Mouse (Mus musculus) embryonic facial prominence, embryonic 11.5 days (tissue): ENCODE data around the gene Slc22a5. TPM values are rescaled to one million over a fixed set of nuclear protein-coding genes. Genes with fewer than 3 reads are reported as not detected.

Experiments
- ATAC-seq: fragments of 200-750 bp; cut with Nextera tagmentation; replicated peaks from 2 replicates; pipeline ENCODE4 v1.8.0; 2017; ENCODE audit warnings: low read depth; ENCODE audit not compliant: insufficient number of reproducible peaks, low FRiP score, low TSS enrichment
- DNase-seq: peaks from one replicate; pipeline ENCODE4 v3.0.0-alpha.2; 2015; ENCODE audit warnings: low spot score
- H3K27ac ChIP-seq: fragments of 300-500 bp; sonication (generic); replicated peaks from 2 replicates; pipeline ENCODE4 v1.5.1; 2014; ENCODE audit warnings: mild to moderate bottlenecking, low read depth, low read length, control low read depth
- H3K27me3 ChIP-seq: fragments of 300-500 bp; sonication (generic); 2 replicates; pipeline ENCODE4 v1.6.1; 2014; ENCODE audit warnings: mild to moderate bottlenecking, low read length, moderate library complexity, mixed read lengths; ENCODE audit not compliant: control insufficient read depth, insufficient read depth
- H3K36me3 ChIP-seq: fragments of 300-500 bp; sonication (generic); replicated peaks from 2 replicates; pipeline ENCODE4 v1.6.1; 2014; ENCODE audit warnings: low read depth, mild to moderate bottlenecking, low read length, moderate library complexity, mixed read lengths; ENCODE audit not compliant: control insufficient read depth, insufficient read depth
- H3K4me1 ChIP-seq: fragments of 300-500 bp; sonication (generic); 2 replicates; pipeline ENCODE4 v1.6.1; 2014; ENCODE audit warnings: low read length, mixed read lengths; ENCODE audit not compliant: control insufficient read depth, insufficient read depth
- H3K4me2 ChIP-seq: fragments of 300-500 bp; sonication (generic); 2 replicates; pipeline ENCODE4 v1.6.1; 2014; ENCODE audit warnings: low read depth, mild to moderate bottlenecking, control low read depth, low read length, moderate library complexity
- H3K4me3 ChIP-seq: fragments of 300-500 bp; sonication (generic); 2 replicates; pipeline ENCODE4 v1.5.1; 2014; ENCODE audit warnings: low read depth, low read length, control low read depth
- H3K9ac ChIP-seq: fragments of 300-500 bp; sonication (generic); replicated peaks from 2 replicates; pipeline ENCODE4 v1.6.1; 2014; ENCODE audit warnings: mild to moderate bottlenecking, control low read depth, low read length
- H3K9me3 ChIP-seq: fragments of 300-500 bp; sonication (generic); replicated peaks from 2 replicates; pipeline ENCODE4 v1.6.1; 2016; ENCODE audit warnings: mild to moderate bottlenecking, low read length, inconsistent platforms, mixed read lengths; ENCODE audit not compliant: control insufficient read depth
- WGBS: fragments of 180-500 bp; shearing (Covaris S2); extraction: QIAGEN DNeasy Blood & Tissue Kit; methylation state at CpG from one replicate; pipeline ENCODE4 v1.1.7; 2014; 5-methylcytosine and 5-hydroxymethylcytosine counted together
- polyA plus RNA-seq: library from polyadenylated mRNA; unstranded; fragments of >200 nt; fragmentation: Nextera tagmentation; extraction: Ambion mirVana; gene quantifications from 2 replicates; pipeline ENCODE4 v1.2.1, GENCODE M21; 2014

Gene Slc22a5
- polyA plus RNA-seq, 1 experiment from 2014 or later: 8.4 TPM

DNA sequence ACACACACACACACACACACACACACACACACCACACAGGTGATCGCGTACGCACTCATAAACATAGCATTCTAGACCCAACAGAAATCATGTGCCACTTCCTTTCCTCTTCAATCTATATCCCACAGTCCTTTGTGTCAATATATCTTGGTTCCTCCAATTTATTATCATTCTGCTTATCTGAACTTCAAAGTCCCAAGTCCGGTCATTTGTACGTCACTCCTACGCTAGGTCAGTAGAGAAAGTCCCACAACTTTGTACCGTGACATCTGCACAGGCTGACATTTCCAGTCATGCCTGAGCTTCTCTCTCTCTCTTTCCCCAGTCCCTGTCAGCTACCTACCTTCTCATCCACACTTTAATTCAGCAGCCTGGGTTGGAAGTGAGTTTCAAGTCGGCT, 17.2 kb upstream of the Slc22a5 start:
- DNase-seq (no peak), ATAC-seq (no peak)
- Histone ChIP-seq H3K27ac (no peak overlapping the region), H3K27me3 (no peaks in the 10 kb centered on the region), H3K9ac (no peak overlapping the region), H3K4me3 (no peak overlapping the region), H3K36me3 (no peaks in the 10 kb centered on the region), H3K9me3 (no peaks in the 10 kb centered on the region), H3K4me1 (peaks cover 3% of the 10 kb centered on the region; the same call in 1 of the 2 replicates), H3K4me2 (no peak overlapping the region)
- 90% methylated on average over 8 of the region's 8 CpGs for WGBS

DNA sequence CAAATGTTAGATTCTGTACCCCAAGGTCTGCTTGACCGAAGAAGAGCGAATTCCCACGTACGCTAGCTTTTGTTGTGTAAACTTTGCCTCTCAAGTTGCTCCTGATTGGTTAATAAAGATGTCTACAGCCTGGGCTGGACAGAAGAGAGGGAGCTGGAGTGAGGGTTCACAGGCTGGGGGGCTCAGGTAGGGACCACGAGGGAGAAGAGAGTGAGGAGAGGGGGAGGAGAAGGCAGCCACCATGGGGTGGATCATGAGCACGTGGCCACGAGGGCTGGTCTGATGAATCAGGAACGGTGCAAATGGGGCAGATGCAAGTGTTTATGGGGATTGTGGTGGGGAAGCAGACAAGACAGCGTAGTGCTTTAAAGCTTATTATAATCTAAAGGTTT, 13.1 kb upstream of the Slc22a5 start:
- H3K4me3 ChIP-seq: no peak overlapping the region
- no peak overlapping the region for H3K4me2 ChIP-seq
- H3K27ac ChIP-seq: no peak overlapping the region
- ATAC-seq (no peak), DNase-seq (no peak)
- no peaks in the 10 kb centered on the region for H3K27me3 ChIP-seq
- no peaks in the 10 kb centered on the region for H3K9me3 ChIP-seq
- H3K4me1 ChIP-seq: peaks cover 3% of the 10 kb centered on the region; the same call in 1 of the 2 replicates
- no peaks in the 10 kb centered on the region for H3K36me3 ChIP-seq
- H3K9ac ChIP-seq: no peak overlapping the region
- 72% methylated on average over 9 of the region's 9 CpGs for WGBS

DNA sequence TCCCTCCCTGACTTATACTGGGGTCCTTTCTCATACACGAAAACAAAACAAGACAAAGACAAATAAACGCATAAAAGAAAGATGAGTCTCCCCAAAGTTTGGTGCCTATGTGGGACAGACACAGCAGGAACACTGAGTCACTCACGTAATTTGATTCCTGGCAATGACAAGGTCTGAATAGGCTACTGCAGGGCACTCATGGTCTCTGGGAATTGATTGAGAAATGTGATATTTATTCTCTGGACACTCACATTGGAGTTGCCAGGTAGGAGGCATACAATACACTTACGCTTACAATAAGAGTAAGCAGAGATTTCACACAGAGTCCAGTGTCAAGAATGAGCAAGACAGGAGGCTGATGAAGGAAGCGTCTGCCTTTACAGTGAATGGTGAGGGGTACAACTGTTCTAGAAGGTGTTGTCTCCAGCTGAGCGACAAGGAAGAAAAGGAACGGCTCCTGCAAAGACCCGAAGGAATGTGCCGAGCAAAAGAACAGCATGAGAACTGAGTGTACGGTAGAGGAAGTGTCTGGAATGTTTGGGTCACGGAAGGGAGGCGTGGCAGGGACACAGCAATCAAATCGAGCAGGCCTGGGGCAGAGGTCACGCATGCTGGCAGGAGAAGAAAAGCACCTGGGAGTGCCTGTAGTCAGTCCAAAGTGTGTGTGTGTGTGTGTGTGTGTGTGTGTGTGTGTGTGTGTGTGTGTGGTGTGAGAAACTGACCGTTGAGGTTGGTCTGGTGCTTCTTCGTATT, 12.5 kb upstream of the Slc22a5 start:
- no peak overlapping the region for H3K27ac ChIP-seq
- DNase-seq: peak; percentile 62
- ATAC-seq: no peak

DNA sequence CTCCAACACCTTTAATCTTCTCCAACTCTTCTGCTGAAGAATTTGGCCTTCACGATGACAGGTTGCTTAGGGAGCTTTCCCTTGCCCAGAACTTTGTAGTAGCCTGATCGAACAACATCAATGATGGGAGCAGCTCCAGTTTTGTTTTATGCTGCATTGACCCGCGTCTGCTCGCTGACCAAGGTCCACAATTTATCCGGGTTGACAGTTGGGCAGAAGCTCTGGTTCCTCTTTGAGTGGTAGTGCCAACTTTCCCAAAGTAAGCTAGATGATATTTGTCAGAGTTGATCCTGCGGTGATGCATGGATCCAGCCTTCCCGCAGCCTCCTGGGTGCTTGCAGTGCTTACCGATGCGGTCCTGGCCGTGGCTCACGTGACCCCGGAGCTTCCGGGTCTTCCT, 11.3 kb upstream of the Slc22a5 start:
- no peak overlapping the region for H3K27ac ChIP-seq
- peaks cover 3% of the 10 kb centered on the region; the same call in 1 of the 2 replicates for H3K4me1 ChIP-seq
- 92% methylated on average over 14 of the region's 14 CpGs for WGBS
- H3K27me3 ChIP-seq: no peaks in the 10 kb centered on the region
- no peaks in the 10 kb centered on the region for H3K36me3 ChIP-seq
- no peaks in the 10 kb centered on the region for H3K9me3 ChIP-seq
- H3K9ac ChIP-seq: no peak overlapping the region
- ATAC-seq: no peak
- DNase-seq: no peak
- H3K4me2 ChIP-seq: no peak overlapping the region
- H3K4me3 ChIP-seq: no peak overlapping the region

More for the DNA sequence above, 12.5 kb upstream of the Slc22a5 start:
- no peak overlapping the region for H3K4me3 ChIP-seq
- no peaks in the 10 kb centered on the region for H3K36me3 ChIP-seq
- H3K9ac ChIP-seq: no peak overlapping the region
- peaks cover 3% of the 10 kb centered on the region; the same call in 1 of the 2 replicates for H3K4me1 ChIP-seq
- no peak overlapping the region for H3K4me2 ChIP-seq
- H3K9me3 ChIP-seq: no peaks in the 10 kb centered on the region
- WGBS: 32% methylated on average over 16 of the region's 16 CpGs
- H3K27me3 ChIP-seq: no peaks in the 10 kb centered on the region

DNA sequence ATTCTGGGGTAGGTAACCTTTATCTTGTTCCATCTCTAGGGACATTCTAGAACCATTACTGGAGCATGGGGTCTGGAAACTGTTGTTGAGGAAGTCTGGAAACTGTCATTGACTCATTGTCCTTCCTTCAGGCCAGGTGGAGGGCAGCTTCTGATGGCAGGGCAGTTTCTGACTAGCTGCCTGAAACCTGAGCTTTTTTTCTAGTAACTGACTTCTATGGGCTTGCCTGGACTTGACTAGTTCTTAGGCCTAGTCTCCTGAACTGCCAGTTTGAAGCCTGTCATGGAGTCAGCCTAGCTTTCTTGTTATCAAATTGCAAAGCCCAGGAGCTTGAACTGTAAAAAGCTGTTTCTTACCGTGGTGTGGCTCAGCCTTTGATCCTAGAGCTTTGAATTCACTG, 9.5 kb upstream of the Slc22a5 start:
- Histone ChIP-seq H3K27me3 (no peaks in the 10 kb centered on the region), H3K9me3 (no peaks in the 10 kb centered on the region), H3K4me1 (peaks cover 3% of the 10 kb centered on the region; the same call in 1 of the 2 replicates), H3K4me3 (no peak overlapping the region), H3K9ac (no peak overlapping the region), H3K4me2 (no peak overlapping the region), H3K36me3 (no peaks in the 10 kb centered on the region), H3K27ac (no peak overlapping the region)
- WGBS: 54% methylated on average over 1 of the region's 1 CpGs
- DNase-seq (no peak), ATAC-seq (no peak)

DNA sequence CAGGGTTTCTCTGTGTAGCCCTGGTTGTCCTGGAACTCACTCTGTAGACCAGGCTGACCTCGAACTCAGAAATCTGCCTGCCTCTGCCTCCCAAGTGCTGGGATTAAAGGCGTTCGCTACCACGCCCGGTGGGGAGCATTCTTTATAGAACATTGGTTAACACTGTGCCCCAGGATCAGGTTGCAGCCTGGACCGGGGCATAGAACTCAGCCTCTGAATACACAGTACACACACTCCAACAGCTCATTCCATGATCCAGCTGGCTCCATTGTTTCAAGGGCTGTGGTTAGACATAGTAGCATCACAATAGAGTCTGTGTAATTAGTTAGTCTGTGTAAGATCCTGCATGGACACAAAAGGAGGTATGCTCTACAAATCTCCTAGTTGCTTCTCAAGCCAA, 8.5 kb upstream of the Slc22a5 start:
- H3K4me2 ChIP-seq: no peak overlapping the region
- 89% methylated on average over 6 of the region's 6 CpGs for WGBS
- no peaks in the 10 kb centered on the region for H3K36me3 ChIP-seq
- DNase-seq: no peak
- H3K4me3 ChIP-seq: no peak overlapping the region
- no peaks in the 10 kb centered on the region for H3K27me3 ChIP-seq
- no peak overlapping the region for H3K27ac ChIP-seq
- H3K9ac ChIP-seq: no peak overlapping the region
- H3K4me1 ChIP-seq: peaks cover 3% of the 10 kb centered on the region; the same call in 1 of the 2 replicates
- no peaks in the 10 kb centered on the region for H3K9me3 ChIP-seq
- no peak for ATAC-seq

DNA sequence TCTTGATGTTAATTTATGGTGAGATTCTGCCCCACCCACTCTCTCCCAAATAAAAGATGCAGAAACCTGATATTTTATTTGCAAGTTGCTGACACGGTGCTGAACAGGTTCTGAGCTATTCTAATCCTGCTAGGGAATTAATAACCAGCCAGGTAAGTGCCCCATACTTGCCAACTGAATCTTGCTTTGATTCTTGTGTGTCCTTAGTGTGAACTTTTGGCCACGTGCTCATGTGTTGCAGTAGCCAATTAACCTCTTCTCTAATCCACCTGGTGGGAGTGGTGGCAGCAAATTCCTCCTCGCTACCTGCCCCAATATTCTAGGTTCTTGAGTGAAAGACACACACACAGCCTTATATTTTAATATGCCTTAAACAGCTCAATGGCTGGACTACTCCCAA, 7.5 kb upstream of the Slc22a5 start:
- Histone ChIP-seq H3K27ac (no peak overlapping the region), H3K27me3 (no peaks in the 10 kb centered on the region), H3K36me3 (no peaks in the 10 kb centered on the region), H3K4me2 (no peak overlapping the region), H3K9me3 (no peaks in the 10 kb centered on the region), H3K9ac (no peak overlapping the region), H3K4me3 (no peak overlapping the region), H3K4me1 (no peaks in the 10 kb centered on the region; the same call in 1 of the 2 replicates)
- DNase-seq (no peak), ATAC-seq (no peak)
- WGBS: 68% methylated on average over 3 of the region's 3 CpGs

DNA sequence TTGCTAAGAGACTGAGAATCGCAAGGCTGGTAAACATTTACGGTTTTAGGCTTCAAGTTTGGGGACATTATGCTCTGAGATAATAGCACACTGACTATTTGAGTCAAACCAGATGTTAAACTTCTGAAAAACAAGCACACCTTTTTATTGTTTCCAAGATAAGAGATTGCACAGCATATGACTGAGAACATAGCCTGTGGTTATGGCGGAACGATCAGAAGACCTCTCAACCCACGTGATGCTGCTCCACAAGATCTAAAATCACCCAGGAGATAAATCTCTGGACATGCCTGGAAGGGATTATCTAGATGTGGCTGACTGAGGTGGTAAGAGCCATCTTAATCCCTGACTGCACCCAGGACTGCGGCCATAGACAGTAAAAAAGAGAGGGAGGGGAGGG, 5.5 kb upstream of the Slc22a5 start:
- 81% methylated on average over 6 of the region's 6 CpGs for WGBS
- no peak overlapping the region for H3K4me2 ChIP-seq
- H3K9me3 ChIP-seq: no peaks in the 10 kb centered on the region

More for the DNA sequence above, 5.5 kb upstream of the Slc22a5 start:
- no peaks in the 10 kb centered on the region for H3K4me1 ChIP-seq
- no peaks in the 10 kb centered on the region for H3K27me3 ChIP-seq
- no peak overlapping the region for H3K9ac ChIP-seq
- H3K4me3 ChIP-seq: no peak overlapping the region
- ATAC-seq: no peak
- no peak overlapping the region for H3K27ac ChIP-seq
- DNase-seq: no peak
- no peaks in the 10 kb centered on the region for H3K36me3 ChIP-seq
